19 mouse cellular contexts compared by ENCODE assay signal in genomic region chr10:50197897-50198538, GRCm38 (mm10).
DNase-seq lines count a peak whose midpoint lies in the region; ATAC-seq lines count a peak whose summit lies in the region.
"Had no signal": no experiment of that assay in that cellular context is flagged by ENCODE, and none has a peak within 500 bp of the region (broad histone marks: within the 10 kb centered on the region; RNA-seq: fewer than 3 reads in every experiment).

No protein-coding gene starts in this region.

- 0 out of 2 replicates have a peak, but pooled peaks have one; percentile 18 for ATAC-seq in heart, embryonic 11.5 days (replicated peaks; ENCODE audit: insufficient number of reproducible peaks, low FRiP score, low TSS enrichment)
- no peak for ATAC-seq in heart, embryonic 12.5 days (ENCODE audit: insufficient number of reproducible peaks, low FRiP score)
- ATAC-seq in neural tube, embryonic 14.5 days (ENCODE audit: low read depth): no peak
- no peak for ATAC-seq in erythroblast, adult 5-6 weeks (replicated peaks; ENCODE audit: low FRiP score, poor library complexity, severe bottlenecking)
- ATAC-seq: inflammation-experienced regulatory T-cells, adult 6 months; liver, embryonic 12.5 days had no signal

- no peak overlapping the region for H3K4me3 ChIP-seq in heart, embryonic 11.5 days (ENCODE audit: low read depth, low read length)
- no peak overlapping the region for H3K4me3 ChIP-seq in heart, embryonic 12.5 days
- no peak overlapping the region for H3K4me3 ChIP-seq in neural tube, embryonic 14.5 days (ENCODE audit: low read depth, low read length)
- H3K4me3 ChIP-seq: heart, embryonic 13.5 days; layer of hippocampus, adult 2 months; left cerebral cortex, adult 2 months; liver, embryonic 12.5 days; megakaryocyte, embryonic 14.5 days had no signal

- WGBS in heart, embryonic 11.5 days (ENCODE audit: insufficient replicate concordance): 74% methylated on average over 5 of the region's 5 CpGs
- WGBS in heart, embryonic 12.5 days: 63% methylated on average over 5 of the region's 5 CpGs
- WGBS in neural tube, embryonic 14.5 days: 58% methylated on average over 5 of the region's 5 CpGs

- H3K9ac ChIP-seq in heart, embryonic 11.5 days (ENCODE audit: low read depth, low read length): no peak overlapping the region
- H3K9ac ChIP-seq in heart, embryonic 12.5 days: no peak overlapping the region
- H3K9ac ChIP-seq in neural tube, embryonic 14.5 days (replicated peaks; ENCODE audit: low read depth, low read length): no peak overlapping the region
- H3K9ac ChIP-seq: heart, embryonic 13.5 days; liver, embryonic 12.5 days had no signal

- no peak overlapping the region for H3K27ac ChIP-seq in heart, embryonic 11.5 days (ENCODE audit: low read depth, low read length)
- no peak overlapping the region for H3K27ac ChIP-seq in heart, embryonic 12.5 days (ENCODE audit: poor library complexity, severe bottlenecking)
- H3K27ac ChIP-seq in neural tube, embryonic 14.5 days (ENCODE audit: low read depth, low read length): 0 out of 2 replicates have a peak overlapping the region, but pooled peaks have one; percentile 4
- H3K27ac ChIP-seq: heart, embryonic 13.5 days; layer of hippocampus, adult 2 months; left cerebral cortex, adult 2 months; liver, embryonic 12.5 days had no signal

- DNase-seq in cerebellum, adult 11-12 months: peak; percentile 16
- DNase-seq in cerebellum, postnatal 36 days: no peak
- DNase-seq in neural tube, embryonic 10.5 days (ENCODE audit: extremely low spot score, low spot score): no peak
- no peak for DNase-seq in layer of hippocampus, adult 9-10 months (ENCODE audit: low spot score)
- DNase-seq: adrenal gland, adult 2 months; kidney, adult 8-10 months; kidney, postnatal 14 days; lung, adult 2 months; thymus, postnatal 14 days had no signal

- H3K4me2 ChIP-seq in heart, embryonic 11.5 days: no peak overlapping the region
- H3K4me2 ChIP-seq in heart, embryonic 12.5 days: no peak overlapping the region
- no peak overlapping the region for H3K4me2 ChIP-seq in neural tube, embryonic 14.5 days (ENCODE audit: low read depth, low read length)
- H3K4me2 ChIP-seq: heart, embryonic 13.5 days; liver, embryonic 12.5 days had no signal

- H3K27me3 ChIP-seq in heart, embryonic 11.5 days (ENCODE audit: control insufficient read depth, insufficient read depth, low read length): no peaks in the 10 kb centered on the region
- no peaks in the 10 kb centered on the region for H3K27me3 ChIP-seq in heart, embryonic 12.5 days (replicated peaks)
- H3K27me3 ChIP-seq in neural tube, embryonic 14.5 days (ENCODE audit: control insufficient read depth, insufficient read depth, low read length): no peaks in the 10 kb centered on the region
- H3K27me3 ChIP-seq: heart, embryonic 13.5 days; liver, embryonic 12.5 days; megakaryocyte, embryonic 14.5 days had no signal

- no peaks in the 10 kb centered on the region for H3K9me3 ChIP-seq in heart, embryonic 11.5 days (replicated peaks; ENCODE audit: control insufficient read depth, low read length)
- no peaks in the 10 kb centered on the region for H3K9me3 ChIP-seq in heart, embryonic 12.5 days (replicated peaks)
- no peaks in the 10 kb centered on the region for H3K9me3 ChIP-seq in neural tube, embryonic 14.5 days (ENCODE audit: control insufficient read depth, low read length)
- H3K9me3 ChIP-seq: heart, embryonic 13.5 days; liver, embryonic 12.5 days; megakaryocyte, embryonic 14.5 days had no signal

- H3K36me3 ChIP-seq in heart, embryonic 11.5 days (ENCODE audit: control insufficient read depth, insufficient read depth, low read length): no peaks in the 10 kb centered on the region
- H3K36me3 ChIP-seq in heart, embryonic 12.5 days: no peaks in the 10 kb centered on the region
- no peaks in the 10 kb centered on the region for H3K36me3 ChIP-seq in neural tube, embryonic 14.5 days (ENCODE audit: control insufficient read depth, insufficient read depth, low read length)
- H3K36me3 ChIP-seq: heart, embryonic 13.5 days; liver, embryonic 12.5 days had no signal

- H3K4me1 ChIP-seq in heart, embryonic 11.5 days (ENCODE audit: control insufficient read depth, insufficient read depth, low read length): no peaks in the 10 kb centered on the region
- 0 out of 2 replicates have a peak, but pooled peaks cover 4% of the 10 kb centered on the region for H3K4me1 ChIP-seq in heart, embryonic 12.5 days (replicated peaks)
- H3K4me1 ChIP-seq in neural tube, embryonic 14.5 days (ENCODE audit: control insufficient read depth, insufficient read depth, low read length): no peaks in the 10 kb centered on the region
- H3K4me1 ChIP-seq: heart, embryonic 13.5 days; liver, embryonic 12.5 days; megakaryocyte, embryonic 14.5 days had no signal
